22 mouse cellular contexts compared by ENCODE assay signal in genomic region chr17:64087871-64088270, GRCm38 (mm10).
DNase-seq lines count a peak whose midpoint lies in the region; ATAC-seq and TF ChIP-seq lines count a peak whose summit lies in the region.
"Had no signal": no experiment of that assay in that cellular context is flagged by ENCODE, and none has a peak within 500 bp of the region (broad histone marks: within the 10 kb centered on the region; RNA-seq: fewer than 3 reads in every experiment).

No protein-coding gene starts in this region.

- no peaks in the 10 kb centered on the region for H3K4me1 ChIP-seq in midbrain, embryonic 11.5 days (ENCODE audit: control insufficient read depth, insufficient read depth, low read length)
- H3K4me1 ChIP-seq in midbrain, postnatal 0 days (ENCODE audit: insufficient read depth, low read length): no peaks in the 10 kb centered on the region
- H3K4me1 ChIP-seq: forebrain, embryonic 12.5 days had no signal

- no peaks in the 10 kb centered on the region for H3K9me3 ChIP-seq in midbrain, embryonic 11.5 days (ENCODE audit: control insufficient read depth, low read length)
- H3K9me3 ChIP-seq in midbrain, postnatal 0 days (ENCODE audit: low read length): no peaks in the 10 kb centered on the region
- H3K9me3 ChIP-seq: embryonic facial prominence, embryonic 13.5 days; forebrain, embryonic 10.5 days; forebrain, embryonic 12.5 days; G1E had no signal

- TF ChIP-seq CTCF in midbrain, postnatal 0 days (IDR thresholded peaks at IDR 0.05): no peak

- no peak for ATAC-seq in midbrain, embryonic 11.5 days (ENCODE audit: low FRiP score)
- ATAC-seq in midbrain, postnatal 0 days (ENCODE audit: low FRiP score): no peak
- ATAC-seq: CD4-positive, CD25-positive, alpha-beta regulatory T cell, adult 4 months; forebrain, embryonic 14.5 days had no signal

- H3K4me2 ChIP-seq in midbrain, embryonic 11.5 days: no peak overlapping the region
- no peak overlapping the region for H3K4me2 ChIP-seq in midbrain, postnatal 0 days (ENCODE audit: low read depth, low read length, poor library complexity, severe bottlenecking)
- H3K4me2 ChIP-seq: embryonic facial prominence, embryonic 13.5 days; forebrain, embryonic 12.5 days had no signal

- H3K27me3 ChIP-seq in midbrain, embryonic 11.5 days (ENCODE audit: control insufficient read depth, insufficient read depth, low read length): no peaks in the 10 kb centered on the region
- H3K27me3 ChIP-seq in midbrain, postnatal 0 days (ENCODE audit: insufficient read depth, low read length): no peaks in the 10 kb centered on the region
- H3K27me3 ChIP-seq: CH12.LX; embryonic facial prominence, embryonic 13.5 days; forebrain, embryonic 12.5 days had no signal

- H3K4me3 ChIP-seq in midbrain, embryonic 11.5 days (ENCODE audit: low read depth, low read length): no peak overlapping the region
- H3K4me3 ChIP-seq in midbrain, postnatal 0 days (ENCODE audit: low read depth, low read length): no peak overlapping the region
- H3K4me3 ChIP-seq: embryonic facial prominence, embryonic 13.5 days; erythroblast, embryonic 14.5 days; forebrain, embryonic 10.5 days; forebrain, embryonic 12.5 days had no signal

- WGBS in midbrain, embryonic 11.5 days: 96% methylated on average over 3 of the region's 3 CpGs
- 98% methylated on average over 3 of the region's 3 CpGs for WGBS in midbrain, postnatal 0 days

- no peaks in the 10 kb centered on the region for H3K36me3 ChIP-seq in midbrain, embryonic 11.5 days (ENCODE audit: control insufficient read depth, insufficient read depth, low read length)
- no peaks in the 10 kb centered on the region; the same call in 1 of the 2 replicates for H3K36me3 ChIP-seq in midbrain, postnatal 0 days (ENCODE audit: insufficient read depth, low read length)
- H3K36me3 ChIP-seq: embryonic facial prominence, embryonic 13.5 days; forebrain, embryonic 10.5 days; forebrain, embryonic 12.5 days had no signal

- no peak overlapping the region for H3K27ac ChIP-seq in midbrain, embryonic 11.5 days (ENCODE audit: low read depth, low read length)
- no peak overlapping the region for H3K27ac ChIP-seq in midbrain, postnatal 0 days (ENCODE audit: low read depth, low read length)
- H3K27ac ChIP-seq: forebrain, embryonic 10.5 days; forebrain, embryonic 12.5 days had no signal

- peak; percentile 39 for DNase-seq in midbrain, embryonic 11.5 days (ENCODE audit: low spot score, missing footprints)
- no peak for DNase-seq in midbrain, postnatal 0 days (ENCODE audit: low spot score)
- DNase-seq in NIH3T3 (ENCODE audit: low read depth): peak; percentile 67
- no peak for DNase-seq in cerebellum, postnatal 14 days
- DNase-seq in thymus, adult 18-20 months: no peak
- DNase-seq: adrenal gland, adult 2 months; adrenal gland, postnatal 10 days; adrenal gland, postnatal 25 days; B cell, adult 2 months; cerebellum, adult 11 months; cerebellum, adult 18-20 months; cerebellum, adult 8-10 months; cerebellum, adult 9-11 months; cerebellum, postnatal 25 days had no signal

- no peak overlapping the region for H3K9ac ChIP-seq in midbrain, embryonic 11.5 days (ENCODE audit: low read length)
- H3K9ac ChIP-seq in midbrain, postnatal 0 days (replicated peaks; ENCODE audit: low read length, poor library complexity, severe bottlenecking): no peak overlapping the region
- H3K9ac ChIP-seq: embryonic facial prominence, embryonic 13.5 days; forebrain, embryonic 12.5 days had no signal

Comparison
In these comparisons a context has a peak if more than half of its experiments do, and no peak if none do; other contexts are left out.
1. DNase-seq: peak in midbrain, embryonic 11.5 days (single experiment) and NIH3T3 (single experiment); none in midbrain, postnatal 0 days (single experiment), cerebellum, postnatal 14 days (0 of 2) and thymus, adult 18-20 months (0 of 2).